ENCODE assay signal across 18 mouse cellular contexts in the genomic region with DNA sequence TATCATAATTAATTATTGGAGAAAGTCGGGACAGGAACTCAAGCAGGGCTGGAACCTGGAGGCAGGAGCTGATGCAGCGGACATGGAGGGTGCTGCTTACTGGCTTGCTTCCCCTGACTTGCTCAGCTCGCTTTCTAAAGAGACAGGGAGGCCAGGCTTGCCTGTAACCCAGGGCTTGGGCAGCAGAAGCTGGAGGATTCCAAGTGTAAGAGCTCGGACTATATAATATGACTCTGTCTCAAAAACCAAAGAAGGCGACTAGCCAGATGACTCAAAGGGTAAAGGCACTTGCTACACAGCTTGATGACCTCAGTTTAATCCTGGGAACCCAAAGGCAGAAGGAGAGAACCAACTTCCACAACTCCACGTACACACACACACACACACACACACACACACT. TPM values are rescaled to one million over a fixed set of nuclear protein-coding genes. Genes with fewer than 3 reads are reported as not detected.
DNase-seq lines count a peak whose midpoint lies in the region; ATAC-seq lines count a peak whose summit lies in the region.
"Had no signal": no experiment of that assay in that cellular context is flagged by ENCODE, and none has a peak within 500 bp of the region (broad histone marks: within the 10 kb centered on the region; RNA-seq: fewer than 3 reads in every experiment).

No protein-coding gene starts in this region.

- H3K4me3 ChIP-seq in heart, embryonic 10.5 days: no peak overlapping the region
- H3K4me3 ChIP-seq in hindbrain, embryonic 13.5 days: no peak overlapping the region
- H3K4me3 ChIP-seq in hindbrain, embryonic 16.5 days (ENCODE audit: low read length): no peak overlapping the region
- no peak overlapping the region for H3K4me3 ChIP-seq in forebrain, embryonic 15.5 days
- H3K4me3 ChIP-seq: left cerebral cortex, adult 2 months; liver, embryonic 12.5 days; neural tube, embryonic 12.5 days had no signal

- peaks cover 40% of the 10 kb centered on the region for H3K4me1 ChIP-seq in heart, embryonic 10.5 days
- peaks cover 10% of the 10 kb centered on the region for H3K4me1 ChIP-seq in hindbrain, embryonic 13.5 days (replicated peaks)
- no peaks in the 10 kb centered on the region for H3K4me1 ChIP-seq in hindbrain, embryonic 16.5 days (ENCODE audit: control insufficient read depth, insufficient read depth, low read depth, low read length)
- peaks cover 19% of the 10 kb centered on the region for H3K4me1 ChIP-seq in forebrain, embryonic 15.5 days

- H3K27me3 ChIP-seq in heart, embryonic 10.5 days (ENCODE audit: insufficient read depth, poor library complexity, severe bottlenecking): no peaks in the 10 kb centered on the region
- no peaks in the 10 kb centered on the region for H3K27me3 ChIP-seq in hindbrain, embryonic 13.5 days
- no peaks in the 10 kb centered on the region for H3K27me3 ChIP-seq in hindbrain, embryonic 16.5 days (replicated peaks; ENCODE audit: control insufficient read depth, insufficient read depth, low read length)
- no peaks in the 10 kb centered on the region for H3K27me3 ChIP-seq in forebrain, embryonic 15.5 days
- H3K27me3 ChIP-seq: liver, embryonic 12.5 days; neural tube, embryonic 12.5 days had no signal

- no peaks in the 10 kb centered on the region for H3K9me3 ChIP-seq in heart, embryonic 10.5 days
- no peaks in the 10 kb centered on the region for H3K9me3 ChIP-seq in hindbrain, embryonic 13.5 days
- H3K9me3 ChIP-seq in hindbrain, embryonic 16.5 days (ENCODE audit: control insufficient read depth, low read length): no peaks in the 10 kb centered on the region
- H3K9me3 ChIP-seq in forebrain, embryonic 15.5 days: no peaks in the 10 kb centered on the region
- H3K9me3 ChIP-seq: liver, embryonic 12.5 days; neural tube, embryonic 12.5 days had no signal

- WGBS in heart, embryonic 10.5 days: 44% methylated on average over 6 of the region's 6 CpGs
- WGBS in hindbrain, embryonic 13.5 days: 71% methylated on average over 6 of the region's 6 CpGs
- 63% methylated on average over 6 of the region's 6 CpGs for WGBS in hindbrain, embryonic 16.5 days
- 55% methylated on average over 6 of the region's 6 CpGs for WGBS in forebrain, embryonic 15.5 days

- no peak overlapping the region for H3K4me2 ChIP-seq in hindbrain, embryonic 13.5 days
- H3K4me2 ChIP-seq in hindbrain, embryonic 16.5 days (ENCODE audit: low read length): no peak overlapping the region
- no peak overlapping the region for H3K4me2 ChIP-seq in forebrain, embryonic 15.5 days (replicated peaks)
- H3K4me2 ChIP-seq: hindbrain, embryonic 14.5 days; liver, embryonic 12.5 days; neural tube, embryonic 12.5 days had no signal

- peak overlapping the region; percentile 80 for H3K27ac ChIP-seq in heart, embryonic 10.5 days
- H3K27ac ChIP-seq in hindbrain, embryonic 13.5 days: peak overlapping the region; percentile 30
- no peak overlapping the region for H3K27ac ChIP-seq in hindbrain, embryonic 16.5 days (ENCODE audit: low read depth, low read length)
- peak overlapping the region; percentile 76 for H3K27ac ChIP-seq in forebrain, embryonic 15.5 days (replicated peaks)
- H3K27ac ChIP-seq: hindbrain, embryonic 14.5 days; left cerebral cortex, adult 2 months; liver, embryonic 12.5 days; neural tube, embryonic 12.5 days had no signal

- no peak for DNase-seq in heart, embryonic 10.5 days (ENCODE audit: low spot score)
- no peak for DNase-seq in heart, postnatal 4 days
- peak; percentile 59 for DNase-seq in NIH3T3 (ENCODE audit: low read depth)
- no peak for DNase-seq in spleen, postnatal 10 days (ENCODE audit: low spot score in 2 of 2)
- DNase-seq in thymus, postnatal 25 days: no peak
- DNase-seq: adrenal gland, adult 2 months; cerebellum, adult 8-10 months; embryo, embryonic 11 days; kidney, adult 9 months; lung, postnatal 10 days had no signal

- no peak overlapping the region for H3K9ac ChIP-seq in hindbrain, embryonic 13.5 days
- H3K9ac ChIP-seq in hindbrain, embryonic 16.5 days (ENCODE audit: low read depth, low read length): no peak overlapping the region
- H3K9ac ChIP-seq in forebrain, embryonic 15.5 days (replicated peaks): no peak overlapping the region
- H3K9ac ChIP-seq: hindbrain, embryonic 14.5 days; liver, embryonic 12.5 days; neural tube, embryonic 12.5 days had no signal

- ATAC-seq in hindbrain, embryonic 13.5 days (ENCODE audit: low FRiP score): no peak
- ATAC-seq in hindbrain, embryonic 16.5 days: no peak
- ATAC-seq in forebrain, embryonic 15.5 days (replicated peaks): no peak; the same call in 1 of the 2 replicates
- ATAC-seq: liver, embryonic 12.5 days had no signal

- peaks cover 7% of the 10 kb centered on the region; the same call in 1 of the 2 replicates for H3K36me3 ChIP-seq in heart, embryonic 10.5 days
- no peaks in the 10 kb centered on the region for H3K36me3 ChIP-seq in hindbrain, embryonic 13.5 days
- H3K36me3 ChIP-seq in hindbrain, embryonic 16.5 days (ENCODE audit: control insufficient read depth, insufficient read depth, low read length): no peaks in the 10 kb centered on the region
- no peaks in the 10 kb centered on the region for H3K36me3 ChIP-seq in forebrain, embryonic 15.5 days
- H3K36me3 ChIP-seq: liver, embryonic 12.5 days; neural tube, embryonic 12.5 days had no signal

RNA-seq across cellular contexts. Expression of a gene that starts 22.9 kb away (rescaled TPM):
- 0.40 and 0.67 TPM in 2 replicates for polyA plus RNA-seq in heart, embryonic 10.5 days (2016; fragmentation: Nextera tagmentation; extraction: Ambion mirVana)
- total RNA-seq in heart, postnatal 4 days (2021): under 1 TPM; 0.45 to 0.47 TPM
- 5.0 TPM in 2 replicates for polyA plus RNA-seq in hindbrain, embryonic 13.5 days (2015; fragmentation: Nextera tagmentation; extraction: Ambion mirVana)
- 3.2 and 3.9 TPM in 2 replicates for polyA plus RNA-seq in hindbrain, embryonic 16.5 days (2015; fragmentation: Nextera tagmentation; extraction: Ambion mirVana)
- 5.3 and 5.6 TPM in 2 replicates for polyA plus RNA-seq in forebrain, embryonic 15.5 days (2015; fragmentation: Nextera tagmentation; extraction: Ambion mirVana)
- total RNA-seq: megakaryocyte-erythroid progenitor cell, adult 5-6 weeks had no signal
- polyA plus RNA-seq: liver, embryonic 12.5 days had no signal

RNA-seq across cellular contexts. Expression of a gene that starts 25.2 kb away (rescaled TPM):
- 42.8 and 48.3 TPM in 2 replicates for polyA plus RNA-seq in heart, embryonic 10.5 days (2016; fragmentation: Nextera tagmentation; extraction: Ambion mirVana)
- total RNA-seq in heart, postnatal 4 days (2021): 10 to 100 TPM; 89.6 to 90.1 TPM
- polyA plus RNA-seq in hindbrain, embryonic 13.5 days (2015; fragmentation: Nextera tagmentation; extraction: Ambion mirVana): 46.1 and 49.0 TPM in 2 replicates
- polyA plus RNA-seq in hindbrain, embryonic 16.5 days (2015; fragmentation: Nextera tagmentation; extraction: Ambion mirVana): 45.3 and 48.1 TPM in 2 replicates
- polyA plus RNA-seq in forebrain, embryonic 15.5 days (2015; fragmentation: Nextera tagmentation; extraction: Ambion mirVana): 61.2 and 62.6 TPM in 2 replicates

RNA-seq across cellular contexts. Expression of a gene that starts 32.4 kb away (rescaled TPM):
- 0.88 and 1.0 TPM in 2 replicates for polyA plus RNA-seq in heart, embryonic 10.5 days (2016; fragmentation: Nextera tagmentation; extraction: Ambion mirVana)
- under 1 TPM; 0.47 to 0.79 TPM for total RNA-seq in heart, postnatal 4 days (2021)
- polyA plus RNA-seq in hindbrain, embryonic 13.5 days (2015; fragmentation: Nextera tagmentation; extraction: Ambion mirVana): not detected in 2 replicates
- 0.19 TPM in 1 of 2 replicates, not detected in the other for polyA plus RNA-seq in hindbrain, embryonic 16.5 days (2015; fragmentation: Nextera tagmentation; extraction: Ambion mirVana)
- polyA plus RNA-seq in forebrain, embryonic 15.5 days (2015; fragmentation: Nextera tagmentation; extraction: Ambion mirVana): 0.15 TPM in 1 of 2 replicates, not detected in the other
- total RNA-seq: left cerebral cortex, adult 2 months; megakaryocyte-erythroid progenitor cell, adult 5-6 weeks had no signal
- polyA plus RNA-seq: hindbrain, embryonic 14.5 days; liver, embryonic 12.5 days; neural tube, embryonic 12.5 days had no signal
